Mouse (Mus musculus): ENCODE results near the gene Cd4.

GRCm38 (mm10) chr6:124907767-124908166 lies 19.7 kb upstream of the Cd4 start:
- TF ChIP-seq POLR2A (IDR thresholded peaks at IDR 0.05; ENCODE audit: insufficient read depth, low read depth, low read length): no peak
- no peak for TF ChIP-seq CTCF (IDR thresholded peaks at IDR 0.05; ENCODE audit: insufficient read depth, low read depth, low read length)
